Mouse (Mus musculus) myocyte (in vitro differentiated cells): ENCODE measurements at regions not wholly inside any gene's neighbourhood (a gene's known extent, or its start where the extent isn't known, plus 50 kb on each side); places are given as distances from the start of the nearest gene placed in this dataset.

Experiments
- E2F4 ChIP-seq: IDR thresholded peaks from one replicate; pipeline ENCODE4 v1.6.1; 2011; ENCODE audit warnings: mild to moderate bottlenecking, control low read depth, moderate library complexity; ENCODE audit not compliant: insufficient read depth
- MAX ChIP-seq: IDR thresholded peaks from one replicate; pipeline ENCODE4 v1.6.1; 2011; ENCODE audit warnings: low read depth, mild to moderate bottlenecking, control low read depth
- USF1 ChIP-seq: IDR thresholded peaks from one replicate; pipeline ENCODE4 v1.6.1; 2011; ENCODE audit warnings: low read depth, mild to moderate bottlenecking, control low read depth, moderate library complexity

DNA sequence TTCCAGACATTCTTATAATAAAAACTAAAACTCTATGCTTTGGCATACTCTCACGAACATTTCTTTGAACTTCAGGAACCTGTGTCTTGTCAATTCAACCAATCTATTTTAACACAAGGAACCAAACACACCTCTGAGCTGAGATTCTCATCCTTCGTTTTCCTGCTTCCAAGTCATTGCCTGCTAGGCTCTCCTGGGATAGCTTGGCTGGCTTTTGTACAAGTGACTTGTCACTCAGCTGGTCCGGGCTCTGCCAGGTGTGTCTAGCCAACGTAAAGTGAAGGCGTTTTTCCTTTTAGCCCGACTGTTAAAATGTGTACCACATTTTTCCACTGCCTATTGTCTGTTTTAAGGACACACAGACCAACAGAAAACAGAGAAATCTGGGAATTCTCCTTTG, 236.8 kb upstream of the Ccdc122 start:
- TF ChIP-seq MAX = no peak
- TF ChIP-seq E2F4 = no peak
- TF ChIP-seq USF1 = no peak
